ENCODE assay signal across 9 mouse cellular contexts in genomic region chrX:73765311-73765710, GRCm38 (mm10). TPM values are rescaled to one million over a fixed set of nuclear protein-coding genes. Genes with fewer than 3 reads are reported as not detected.
A peak's percentile ranks its signal among the peaks of the same experiment; 100 is the strongest.
DNase-seq lines count a peak whose midpoint lies in the region; ATAC-seq lines count a peak whose summit lies in the region.
"Had no signal": no experiment of that assay in that cellular context is flagged by ENCODE, and none has a peak within 500 bp of the region (broad histone marks: within the 10 kb centered on the region; RNA-seq: fewer than 3 reads in every experiment).

No protein-coding gene starts in this region.

- 59% methylated on average over 1 of the region's 1 CpGs for WGBS in heart, embryonic 13.5 days
- 42% methylated on average over 1 of the region's 1 CpGs for WGBS in lung, embryonic 15.5 days

- H3K9me3 ChIP-seq in heart, embryonic 13.5 days = no peaks in the 10 kb centered on the region
- no peaks in the 10 kb centered on the region for H3K9me3 ChIP-seq in lung, embryonic 15.5 days

- H3K4me1 ChIP-seq in heart, embryonic 13.5 days = peaks cover 10% of the 10 kb centered on the region
- peaks cover 5% of the 10 kb centered on the region; the same call in 1 of the 2 replicates for H3K4me1 ChIP-seq in lung, embryonic 15.5 days

- DNase-seq in cerebellum, postnatal 25 days = peak; percentile 16 to 51
- peak; percentile 79 to 87 for DNase-seq in adrenal gland, adult (ENCODE audit: inconsistent age in 2 of 2, low spot score in 1 of 2)
- DNase-seq in embryo, embryonic 10.5 days (ENCODE audit: low spot score) = no peak
- DNase-seq in frontal cortex, postnatal 14 days (ENCODE audit: low spot score in 2 of 2) = no peak
- DNase-seq: cerebellum, adult 8-10 months had no signal

- no peak overlapping the region for H3K4me2 ChIP-seq in heart, embryonic 13.5 days
- no peak overlapping the region for H3K4me2 ChIP-seq in lung, embryonic 15.5 days

- H3K27me3 ChIP-seq in heart, embryonic 13.5 days (replicated peaks) = no peaks in the 10 kb centered on the region
- H3K27me3 ChIP-seq in lung, embryonic 15.5 days = no peaks in the 10 kb centered on the region

- no peak for ATAC-seq in cerebellum, adult (ENCODE audit: insufficient number of reproducible peaks, low FRiP score, low TSS enrichment)
- ATAC-seq in heart, embryonic 13.5 days (ENCODE audit: extremely low read depth, insufficient number of reproducible peaks, low FRiP score, low TSS enrichment) = no peak
- peak; percentile 53; the same call in 1 of the 2 replicates for ATAC-seq in lung, embryonic 15.5 days (ENCODE audit: borderline replicate concordance, extremely low read depth, low FRiP score, low TSS enrichment)
- ATAC-seq in erythroblast, adult 5-6 weeks (replicated peaks; ENCODE audit: low FRiP score, poor library complexity, severe bottlenecking) = no peak

- H3K36me3 ChIP-seq in heart, embryonic 13.5 days = no peaks in the 10 kb centered on the region
- H3K36me3 ChIP-seq in lung, embryonic 15.5 days = no peaks in the 10 kb centered on the region

- H3K27ac ChIP-seq in heart, embryonic 13.5 days (replicated peaks) = peak overlapping the region; percentile 65
- no peak overlapping the region for H3K27ac ChIP-seq in lung, embryonic 15.5 days

- H3K4me3 ChIP-seq in heart, embryonic 13.5 days = no peak overlapping the region
- no peak overlapping the region for H3K4me3 ChIP-seq in lung, embryonic 15.5 days

- H3K9ac ChIP-seq in heart, embryonic 13.5 days = no peak overlapping the region
- H3K9ac ChIP-seq in lung, embryonic 15.5 days = no peak overlapping the region

RNA-seq across cellular contexts. Expression of gene Plxnb3, which starts 8.4 kb away (rescaled TPM):
- polyA plus RNA-seq in heart, embryonic 13.5 days (2015; fragmentation: Nextera tagmentation; extraction: Ambion mirVana) = 0.46 and 0.51 TPM in 2 replicates
- 0.30 and 0.67 TPM in 2 replicates for polyA plus RNA-seq in lung, embryonic 15.5 days (2015; fragmentation: Nextera tagmentation; extraction: Ambion mirVana)
- not detected in 2 replicates for total RNA-seq in erythroblast, adult 5-6 weeks (2015; ENCODE audit: low replicate concordance)
- total RNA-seq in erythroblast, adult 5-6 weeks (2017; ENCODE audit: low replicate concordance) = 0.77 and 0.84 TPM in 2 replicates

RNA-seq across cellular contexts. Expression of gene Srpk3, which starts 8.9 kb away (rescaled TPM):
- polyA plus RNA-seq in heart, embryonic 13.5 days (2015; fragmentation: Nextera tagmentation; extraction: Ambion mirVana) = 76.2 and 85.8 TPM in 2 replicates
- 3.7 and 5.4 TPM in 2 replicates for polyA plus RNA-seq in lung, embryonic 15.5 days (2015; fragmentation: Nextera tagmentation; extraction: Ambion mirVana)
- total RNA-seq in erythroblast, adult 5-6 weeks (2015; ENCODE audit: low replicate concordance) = not detected in 2 replicates
- total RNA-seq in erythroblast, adult 5-6 weeks (2017; ENCODE audit: low replicate concordance) = not detected in 2 replicates

RNA-seq across cellular contexts. Expression of gene Idh3g, which starts 21.4 kb away (rescaled TPM):
- polyA plus RNA-seq in heart, embryonic 13.5 days (2015; fragmentation: Nextera tagmentation; extraction: Ambion mirVana) = 344 and 399 TPM in 2 replicates
- polyA plus RNA-seq in lung, embryonic 15.5 days (2015; fragmentation: Nextera tagmentation; extraction: Ambion mirVana) = 225 and 230 TPM in 2 replicates
- total RNA-seq in erythroblast, adult 5-6 weeks (2015; ENCODE audit: low replicate concordance) = 74.8 and 98.4 TPM in 2 replicates
- 62.6 and 62.9 TPM in 2 replicates for total RNA-seq in erythroblast, adult 5-6 weeks (2017; ENCODE audit: low replicate concordance)

RNA-seq across cellular contexts. Expression of gene Ssr4, which starts 21.5 kb away (rescaled TPM):
- 151 and 163 TPM in 2 replicates for polyA plus RNA-seq in heart, embryonic 13.5 days (2015; fragmentation: Nextera tagmentation; extraction: Ambion mirVana)
- polyA plus RNA-seq in lung, embryonic 15.5 days (2015; fragmentation: Nextera tagmentation; extraction: Ambion mirVana) = 178 and 183 TPM in 2 replicates
- 86.9 and 180 TPM in 2 replicates for total RNA-seq in erythroblast, adult 5-6 weeks (2015; ENCODE audit: low replicate concordance)
- 44.0 and 61.8 TPM in 2 replicates for total RNA-seq in erythroblast, adult 5-6 weeks (2017; ENCODE audit: low replicate concordance)

RNA-seq across cellular contexts. Expression of gene Abcd1, which starts 48.9 kb away (rescaled TPM):
- polyA plus RNA-seq in heart, embryonic 13.5 days (2015; fragmentation: Nextera tagmentation; extraction: Ambion mirVana) = 12.3 and 12.4 TPM in 2 replicates
- polyA plus RNA-seq in lung, embryonic 15.5 days (2015; fragmentation: Nextera tagmentation; extraction: Ambion mirVana) = 23.3 and 25.1 TPM in 2 replicates
- total RNA-seq in erythroblast, adult 5-6 weeks (2015; ENCODE audit: low replicate concordance) = 8.1 and 12.1 TPM in 2 replicates
- 1.3 and 4.0 TPM in 2 replicates for total RNA-seq in erythroblast, adult 5-6 weeks (2017; ENCODE audit: low replicate concordance)

Comparison
In these comparisons a context has a peak if more than half of its experiments do, and no peak if none do; other contexts are left out.
1. DNase-seq: peak in cerebellum, postnatal 25 days (2 of 2) and adrenal gland, adult (2 of 2); none in embryo, embryonic 10.5 days (single experiment) and frontal cortex, postnatal 14 days (0 of 2).
2. RNA of gene Srpk3, which starts 8.9 kb away (polyA plus RNA-seq): 76.2 to 85.8 TPM in heart, embryonic 13.5 days; 3.7 to 5.4 TPM in lung, embryonic 15.5 days; every median in the first group is over 10 times any median in the second.